Mouse (Mus musculus) spleen, adult 2 months (tissue): ENCODE data around the gene 4931428L18Rik.

Experiments
- CTCF ChIP-seq: fragments of 200-500 bp; IDR thresholded peaks from 2 replicates; pipeline ENCODE4 v1.5.1; 2011; ENCODE audit warnings: mild to moderate bottlenecking, inconsistent platforms; ENCODE audit not compliant: insufficient read depth, insufficient read length, insufficient replicate concordance; ENCODE audit errors: extremely low read depth
- POLR2A ChIP-seq: fragments of 200-500 bp; IDR thresholded peaks from 2 replicates; pipeline ENCODE4 v1.6.1; 2011; ENCODE audit warnings: low read depth, low read length, inconsistent platforms

GRCm38 (mm10) chr1:31023173-31023572 is 199.3 kb downstream of the 4931428L18Rik start:
- TF ChIP-seq CTCF (no peak), POLR2A (no peak)
